Mouse (Mus musculus): ENCODE measurements at regions not wholly inside any gene's neighbourhood (a gene's known extent, or its start where the extent isn't known, plus 50 kb on each side); places are given as distances from the start of the nearest gene placed in this dataset.

- DNase-seq, result no peak
Observed at GRCm38 (mm10) chr1:119186856-119187255, 133.4 kb upstream of the Gli2 start.

- no peak for DNase-seq
Observed at GRCm38 (mm10) chr1:119183558-119184270, 130.3 kb upstream of the Gli2 start.

- no peak for DNase-seq
Observed at GRCm38 (mm10) chr1:119173030-119173756, 119.8 kb upstream of the Gli2 start.

- no peak for DNase-seq
Observed at GRCm38 (mm10) chr1:119167443-119167842, 114.0 kb upstream of the Gli2 start.

GRCm38 (mm10) chr1:119166286-119166685 is 112.9 kb upstream of the Gli2 start:
- DNase-seq, result no peak

- no peak for DNase-seq
Observed at GRCm38 (mm10) chr1:119164811-119165210, 111.4 kb upstream of the Gli2 start.

- DNase-seq, result no peak
Observed at GRCm38 (mm10) chr1:119163846-119164245, 110.4 kb upstream of the Gli2 start.

GRCm38 (mm10) chr1:119163114-119163740 is 109.8 kb upstream of the Gli2 start:
- DNase-seq, result no peak

- no peak for DNase-seq
Observed at GRCm38 (mm10) chr1:119161751-119162150, 108.3 kb upstream of the Gli2 start.

- no peak for DNase-seq
Observed at GRCm38 (mm10) chr1:119160354-119160753, 106.9 kb upstream of the Gli2 start.

GRCm38 (mm10) chr1:119157171-119157700 is 103.8 kb upstream of the Gli2 start:
- DNase-seq, result no peak

GRCm38 (mm10) chr1:119153619-119154018 is 100.2 kb upstream of the Gli2 start:
- no peak for DNase-seq

GRCm38 (mm10) chr1:119152776-119153175 is 99.4 kb upstream of the Gli2 start:
- DNase-seq, result no peak

- no peak for DNase-seq
Observed at GRCm38 (mm10) chr1:119147506-119147905, 94.1 kb upstream of the Gli2 start.

- no peak for DNase-seq
Observed at GRCm38 (mm10) chr1:119143808-119144207, 90.4 kb upstream of the Gli2 start.

GRCm38 (mm10) chr1:119129039-119129438 is 75.6 kb upstream of the Gli2 start:
- no peak for DNase-seq

- no peak for DNase-seq
Observed at GRCm38 (mm10) chr1:119125561-119125960, 72.1 kb upstream of the Gli2 start.

- no peak for DNase-seq
Observed at GRCm38 (mm10) chr1:119124798-119125197, 71.4 kb upstream of the Gli2 start.

- no peak for DNase-seq
Observed at GRCm38 (mm10) chr1:119124063-119124462, 70.6 kb upstream of the Gli2 start.

GRCm38 (mm10) chr1:119123402-119123801 is 70.0 kb upstream of the Gli2 start:
- DNase-seq, result no peak

- no peak for DNase-seq
Observed at GRCm38 (mm10) chr1:119122975-119123374, 69.6 kb upstream of the Gli2 start.

GRCm38 (mm10) chr1:119119863-119120569 is 66.6 kb upstream of the Gli2 start:
- peak; percentile 9 for DNase-seq

GRCm38 (mm10) chr1:119115106-119115674 is 61.8 kb upstream of the Gli2 start:
- no peak for DNase-seq
